Mouse (Mus musculus) c-Kit-positive CD71-positive TER-119-negative erythroid progenitor cells, embryonic 14.5 days (primary cell): ENCODE measurements around the gene Gpr25.

ENCODE experiments used
- DNase-seq: peaks from one replicate; pipeline ENCODE4 v3.0.0-alpha.2; 2013; ENCODE audit warnings: low read depth

Gene Gpr25

GRCm38 (mm10) chr1:136260635-136261238 is at the start of gene Gpr25:
Gene Gpr25, minus strand, starts transcription at chr1:136260873.
- no peak for DNase-seq

- DNase-seq, result no peak
Measured at GRCm38 (mm10) chr1:136309193-136309592, 48.5 kb upstream of the Gpr25 start.

DNA sequence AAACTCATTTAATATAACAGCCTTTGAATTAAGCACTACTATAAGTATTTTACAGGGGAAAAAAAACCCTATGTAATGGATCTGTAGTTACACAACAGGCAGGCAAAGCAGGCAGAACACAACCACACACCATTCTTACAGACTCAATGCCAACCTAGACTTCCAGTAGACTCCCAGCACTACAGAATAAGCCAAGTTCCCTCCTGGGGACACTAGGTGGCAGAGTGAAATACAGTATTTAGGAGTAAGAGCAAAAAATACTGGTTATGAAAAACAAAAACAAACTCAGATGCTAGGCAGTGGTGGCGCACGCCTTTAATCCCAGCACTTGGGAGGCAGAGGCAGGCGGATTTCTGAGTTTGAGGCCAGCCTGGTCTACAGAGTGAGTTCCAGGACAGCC is 45.8 kb upstream of the Gpr25 start:
- DNase-seq, result peak; percentile 41

DNA sequence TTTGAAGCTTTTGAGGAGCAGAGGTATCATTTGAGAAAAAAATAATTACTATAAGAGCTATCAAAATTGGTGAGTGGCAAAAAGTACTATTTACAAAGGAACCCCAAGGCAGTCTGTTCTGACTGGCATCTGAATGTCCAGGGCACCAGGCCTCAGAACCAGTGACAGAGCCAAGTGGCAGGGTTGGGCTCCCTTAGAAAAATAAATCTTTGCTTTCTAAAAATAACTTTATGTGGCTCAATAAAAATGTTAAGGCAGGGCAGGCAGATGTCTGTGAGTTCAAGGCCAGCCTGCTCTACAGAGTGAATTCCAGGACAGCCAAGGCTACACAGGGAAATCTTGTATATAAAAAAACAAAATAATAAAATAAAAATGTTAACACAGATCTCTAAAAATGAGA is 33.3 kb upstream of the Gpr25 start:
- DNase-seq, result no peak

- DNase-seq, result no peak
Measured at GRCm38 (mm10) chr1:136289803-136290202, 29.1 kb upstream of the Gpr25 start.

DNA sequence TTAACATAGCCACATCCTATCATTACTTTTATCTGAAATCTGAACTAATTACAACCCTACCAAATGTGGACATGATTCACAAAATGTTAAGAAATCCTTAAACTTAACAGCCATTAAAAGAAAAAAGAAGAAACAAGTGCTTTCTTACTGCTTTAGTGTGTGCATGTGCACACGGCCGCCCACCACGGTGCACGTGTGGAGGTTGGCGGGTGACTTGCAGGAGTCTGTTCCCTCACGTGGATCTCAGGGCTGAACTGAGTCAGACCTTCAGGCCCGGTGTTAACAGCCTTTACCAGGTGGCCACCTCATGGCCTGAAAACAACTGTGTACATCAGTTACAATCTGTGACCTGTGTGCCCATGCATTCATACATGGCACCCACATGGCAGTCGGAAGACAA is 16.7 kb upstream of the Gpr25 start:
- no peak for DNase-seq

DNA sequence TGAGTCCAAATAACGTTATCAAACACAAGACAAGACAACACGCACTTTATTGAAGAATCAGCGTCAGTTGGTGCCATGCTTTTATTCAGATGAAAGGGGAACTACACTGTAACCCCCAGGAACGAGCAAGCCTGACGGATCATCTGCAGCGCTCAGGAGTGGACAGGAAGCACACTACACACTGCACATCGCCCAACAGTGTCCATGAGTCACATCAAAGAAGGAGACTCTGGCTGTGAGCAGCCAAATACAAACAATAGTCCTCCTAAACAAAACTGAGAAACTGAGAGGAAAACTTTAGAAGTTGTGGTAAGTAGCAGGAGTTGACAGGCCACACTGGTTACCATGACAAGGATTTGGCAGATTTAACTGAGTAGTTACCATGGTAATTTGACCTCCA is 7.6 kb upstream of the Gpr25 start:
- DNase-seq, result no peak

DNA sequence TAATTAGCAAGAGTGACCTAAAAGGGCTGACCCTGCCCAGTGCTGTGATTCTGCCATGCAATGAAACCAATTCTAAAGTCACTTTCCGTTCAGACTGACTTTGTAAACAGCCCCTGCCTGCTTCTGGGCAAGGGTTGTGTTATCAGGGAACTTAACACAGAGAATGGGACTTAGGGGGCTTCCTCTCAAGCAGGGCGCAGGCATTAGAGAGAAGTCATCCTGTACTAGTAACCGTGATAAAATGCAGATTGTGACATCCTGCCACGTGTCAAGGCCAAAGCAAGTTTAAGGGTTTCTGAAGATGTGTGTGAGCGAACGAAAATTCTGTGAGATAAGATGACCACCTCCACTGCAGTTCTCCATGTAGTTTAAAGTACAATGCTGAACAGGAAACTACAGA is 5.5 kb upstream of the Gpr25 start:
- no peak for DNase-seq

DNA sequence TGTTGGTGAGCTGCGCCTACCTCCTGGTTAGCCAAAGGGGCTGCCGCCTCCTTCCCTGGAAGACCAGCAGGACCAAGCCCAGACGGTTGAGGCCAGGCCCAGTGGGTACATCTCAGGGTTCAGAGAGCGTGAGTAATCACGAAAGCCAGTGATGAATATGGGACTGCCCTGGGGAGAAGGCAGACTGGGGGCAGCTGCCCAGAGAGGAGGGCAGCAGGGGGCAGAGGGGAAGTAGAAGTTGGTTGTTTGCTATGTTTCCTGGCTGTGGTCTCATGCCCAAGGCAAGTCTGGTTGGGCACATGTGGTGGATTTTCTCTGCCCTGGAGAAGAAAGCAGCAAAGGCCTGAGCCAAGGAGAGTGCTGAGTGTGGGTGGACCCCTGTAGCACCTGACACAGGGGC is 2.7 kb upstream of the Gpr25 start:
- no peak for DNase-seq

GRCm38 (mm10) chr1:136259893-136260634 is 609 bp downstream of the Gpr25 start:
- DNase-seq, result no peak

- DNase-seq, result no peak
Measured at GRCm38 (mm10) chr1:136259543-136259892, 1.2 kb downstream of the Gpr25 start.

DNA sequence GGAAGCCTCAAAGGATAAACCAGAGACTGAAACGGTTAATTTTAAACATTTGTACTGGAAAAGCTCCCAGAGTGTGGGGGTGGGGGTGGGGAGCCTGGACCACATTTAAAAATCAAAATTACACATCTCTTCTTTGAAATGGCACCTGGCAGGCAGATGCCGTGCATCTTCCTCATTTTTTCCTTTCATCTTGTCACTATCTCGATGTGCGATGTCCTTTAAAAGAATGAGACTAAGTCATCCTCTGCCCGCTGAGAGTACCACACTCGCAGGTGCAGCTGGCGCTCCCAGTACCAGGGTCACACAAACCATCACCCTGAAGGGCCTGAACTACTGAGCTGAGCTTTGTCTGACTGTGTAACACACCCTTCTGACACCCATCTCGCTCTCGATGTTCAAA is 2.2 kb downstream of the Gpr25 start:
- DNase-seq, result no peak

- DNase-seq, result no peak
Measured at GRCm38 (mm10) chr1:136255657-136256056, 5.0 kb downstream of the Gpr25 start.

DNA sequence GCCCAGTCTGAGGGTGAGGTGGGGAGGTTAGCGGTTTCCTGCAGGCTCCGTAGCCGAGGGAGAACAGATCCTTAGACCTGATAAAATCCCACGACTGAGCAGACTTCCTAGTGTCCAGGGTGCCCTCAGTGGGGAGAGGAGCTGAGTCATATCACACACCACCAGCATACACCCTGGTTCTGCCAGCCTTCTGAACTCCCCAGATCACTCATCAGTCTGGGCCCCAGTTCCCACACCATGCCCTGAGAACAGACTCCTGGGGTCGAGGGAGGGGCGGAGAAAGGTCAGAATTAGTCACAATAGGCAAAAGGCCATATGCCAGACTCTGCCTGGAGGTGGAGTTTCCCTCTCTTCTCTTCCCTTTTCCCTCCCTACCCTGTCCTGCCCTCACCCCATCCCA is 5.5 kb downstream of the Gpr25 start:
- DNase-seq, result no peak

- no peak for DNase-seq
Measured at GRCm38 (mm10) chr1:136254503-136255065, 6.1 kb downstream of the Gpr25 start.

GRCm38 (mm10) chr1:136253472-136253871 is 7.2 kb downstream of the Gpr25 start:
- no peak for DNase-seq

GRCm38 (mm10) chr1:136249662-136250061 is 11.0 kb downstream of the Gpr25 start:
- DNase-seq, result no peak

DNA sequence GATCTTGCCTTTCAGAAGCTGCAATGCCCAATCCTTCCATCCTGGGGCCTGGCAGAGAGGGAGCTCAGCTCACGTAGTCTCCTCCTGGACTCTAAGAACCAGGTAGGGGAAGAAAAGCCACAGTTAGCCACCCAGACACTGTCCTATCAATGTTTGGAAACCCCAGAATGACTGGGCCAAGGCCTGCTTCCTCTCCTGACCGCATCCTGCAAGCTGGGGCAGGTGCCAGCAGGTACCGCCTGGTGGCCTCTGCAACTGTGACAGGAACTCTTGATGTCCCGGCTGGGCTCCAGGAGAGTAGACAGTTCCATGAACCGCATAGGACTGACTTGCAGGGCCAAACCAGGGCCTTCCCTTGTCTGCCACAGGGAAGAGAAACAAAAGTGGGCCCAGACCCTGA is 13.3 kb downstream of the Gpr25 start:
- no peak for DNase-seq

DNA sequence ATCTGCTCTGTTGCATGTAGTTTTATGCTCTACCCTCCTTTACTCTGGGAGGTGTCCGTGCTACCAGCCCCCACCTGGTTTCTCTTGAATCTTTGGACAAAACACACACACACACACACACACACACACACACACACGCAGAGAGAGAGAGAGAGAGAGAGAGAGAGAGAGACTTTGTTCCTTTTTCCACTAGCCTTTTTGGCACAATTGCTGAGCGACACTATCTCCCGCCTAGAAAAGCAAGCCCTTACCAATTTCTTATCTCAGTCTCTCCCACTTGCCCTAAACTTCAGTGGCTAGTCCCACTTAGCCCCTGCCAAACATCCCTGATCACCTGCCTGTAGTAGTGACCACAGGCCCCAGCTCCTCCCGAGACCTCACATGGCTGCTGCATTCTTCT is 16.2 kb downstream of the Gpr25 start:
- DNase-seq, result no peak

DNA sequence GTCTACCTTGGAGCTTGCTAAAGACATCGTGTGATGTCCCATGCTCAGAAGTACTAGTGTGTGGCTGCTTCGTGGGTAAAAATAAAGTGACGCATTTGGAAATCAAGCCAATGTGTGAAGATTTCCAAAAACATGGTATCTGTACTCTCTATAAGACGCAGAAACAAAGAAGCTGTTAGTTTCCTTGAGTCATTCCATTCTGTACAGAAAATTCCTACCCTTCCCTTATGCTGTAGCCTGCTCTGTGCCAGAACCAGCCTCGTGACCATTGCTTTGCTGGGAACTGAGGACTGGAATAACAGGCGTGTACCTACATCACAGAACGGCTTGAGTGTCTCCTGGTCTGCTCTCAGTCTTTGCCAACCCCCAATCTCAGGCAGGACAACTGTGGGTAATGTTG is 18.9 kb downstream of the Gpr25 start:
- DNase-seq, result no peak

DNA sequence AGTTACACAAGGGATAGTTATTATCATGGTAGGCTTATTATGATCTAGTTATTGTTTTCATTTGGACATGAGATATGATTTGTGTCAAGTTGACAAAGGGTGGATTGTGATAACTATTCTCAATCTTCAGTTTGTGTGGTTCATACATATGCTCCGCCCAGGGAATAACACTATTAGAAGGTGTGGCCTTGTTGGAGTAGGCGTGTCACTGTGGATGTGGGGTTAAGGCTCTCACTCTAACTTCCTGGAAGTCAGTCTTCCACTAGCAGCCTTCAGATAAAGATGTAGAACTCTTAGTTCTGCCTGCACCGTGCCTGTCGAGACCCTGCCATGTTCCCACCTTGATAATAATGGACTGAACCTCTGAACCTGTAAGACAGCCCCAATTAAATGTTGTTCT is 22.2 kb downstream of the Gpr25 start:
- no peak for DNase-seq

- no peak for DNase-seq
Measured at GRCm38 (mm10) chr1:136234595-136235092, 26.0 kb downstream of the Gpr25 start.

- DNase-seq, result no peak
Measured at GRCm38 (mm10) chr1:136233892-136234594, 26.6 kb downstream of the Gpr25 start, which contains the start of gene Inava. Gene Inava, minus strand, starts transcription at chr1:136234264.
